Mouse (Mus musculus) CH12.LX (cell line): ENCODE measurements at regions not wholly inside any gene's neighbourhood (a gene's known extent, or its start where the extent isn't known, plus 50 kb on each side); places are given as distances from the start of the nearest gene placed in this dataset.

Source experiments
- CTCF ChIP-seq, 2 experiments: IDR thresholded peaks in 1 of 2; conservative IDR thresholded peaks in 1 of 2; 2 replicates each; pipeline ENCODE4 v1.5.1; 2011 to 2012; ENCODE audit warnings: low read depth in 2 of 2, low read length in 2 of 2, improper control_type of control experiment in 1 of 2, inconsistent platforms in 1 of 2, mild to moderate bottlenecking in 1 of 2, moderate library complexity in 1 of 2
- JUND ChIP-seq: conservative IDR thresholded peaks from 2 replicates; pipeline ENCODE4 v1.6.1; 2011; ENCODE audit warnings: low read depth, low read length, improper control_type of control experiment
- ZC3H11A ChIP-seq: IDR thresholded peaks from 2 replicates; pipeline ENCODE4 v1.6.1; 2012; ENCODE audit warnings: low read depth, mild to moderate bottlenecking, inconsistent platforms, low read length, improper control_type of control experiment
- ZNF384 ChIP-seq: IDR thresholded peaks from 2 replicates; pipeline ENCODE4 v1.6.1; 2012; ENCODE audit warnings: low read depth, low read length, improper control_type of control experiment, inconsistent platforms

- TF ChIP-seq CTCF (conservative IDR thresholded peaks at IDR 0.05 in 1 of 2, IDR thresholded peaks at IDR 0.05 in 1 of 2; ENCODE audit: low read depth in 2 of 2, low read length in 2 of 2) = no peak
- TF ChIP-seq ZC3H11A = no peak
- no peak for TF ChIP-seq JUND
- no peak for TF ChIP-seq ZNF384
These were observed 84.6 kb downstream of the Amer3 start for GRCm38 (mm10) chr1:34663875-34664547.
